Mouse (Mus musculus): ENCODE measurements around the gene Mrps11.

- TF ChIP-seq USF1 (IDR thresholded peaks at IDR 0.05; ENCODE audit: low read depth) (no peak), CTCF (IDR thresholded peaks at IDR 0.05; ENCODE audit: control insufficient read depth, insufficient read depth, insufficient read length) (no peak), MYOD1 (IDR thresholded peaks at IDR 0.05; ENCODE audit: control insufficient read depth, insufficient read length, low read depth) (no peak), MYOG (IDR thresholded peaks at IDR 0.05; ENCODE audit: control insufficient read depth, extremely low read depth, insufficient read length) (no peak)
These were observed 13.7 kb downstream of the Mrps11 start for GRCm38 (mm10) chr7:78796624-78797023.
